Mouse (Mus musculus): Measurements from ENCODE around the gene Aunip.
A peak's percentile ranks its signal among the peaks of the same experiment; 100 is the strongest.

The Aunip gene

DNA sequence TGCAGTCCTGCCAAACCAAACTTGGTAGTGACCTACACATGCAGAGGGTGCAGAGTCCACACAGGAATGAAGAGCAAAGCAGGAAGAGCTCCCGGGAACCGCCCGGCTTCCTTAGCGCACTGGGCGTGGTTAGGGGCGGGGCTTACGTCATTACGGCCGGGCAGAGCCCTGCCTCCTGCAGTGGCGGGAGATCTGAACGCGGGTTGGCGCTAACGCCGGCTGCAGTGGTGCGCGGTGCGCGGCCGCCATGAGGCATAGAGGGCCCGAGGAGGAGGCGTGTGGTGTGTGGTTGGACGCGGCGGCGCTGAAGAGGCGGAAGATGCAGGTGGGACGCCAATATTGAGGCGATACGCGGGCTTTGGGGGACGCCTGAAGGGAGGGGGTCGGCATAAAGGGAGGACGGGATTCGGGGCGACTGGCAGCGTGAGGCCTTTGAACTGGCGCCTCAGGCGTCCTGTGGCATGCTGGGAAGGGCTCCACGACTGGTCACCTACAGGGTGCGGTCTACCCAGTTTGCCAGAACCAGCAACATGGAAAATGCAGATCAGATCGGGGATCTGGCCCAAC lies at the start of gene Aunip:
TSS of gene Aunip (plus strand) at position 155 of the 567 bp plus-strand sequence.
- DNase-seq: peak; percentile 88

DNA sequence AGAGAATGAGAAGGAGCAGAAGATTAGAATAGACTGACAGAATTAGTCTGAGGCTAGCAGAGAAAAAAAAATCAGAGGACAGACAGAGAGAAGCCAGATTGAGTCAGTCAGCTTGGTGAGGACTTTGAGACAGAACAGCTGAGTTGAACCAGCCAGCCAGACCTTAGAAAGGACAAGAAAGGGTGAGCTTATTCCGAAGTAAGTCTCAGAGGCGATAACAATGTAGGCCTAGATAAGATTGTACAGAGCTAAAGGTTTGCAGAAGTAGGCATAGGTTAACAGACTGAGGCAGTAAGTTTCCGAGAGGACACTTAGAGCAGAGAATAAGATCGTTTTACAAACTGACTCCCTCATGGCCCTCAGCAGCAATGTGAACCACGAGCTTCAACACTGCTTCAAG lies 49.5 kb upstream of the Aunip start:
- DNase-seq: no peak

DNA sequence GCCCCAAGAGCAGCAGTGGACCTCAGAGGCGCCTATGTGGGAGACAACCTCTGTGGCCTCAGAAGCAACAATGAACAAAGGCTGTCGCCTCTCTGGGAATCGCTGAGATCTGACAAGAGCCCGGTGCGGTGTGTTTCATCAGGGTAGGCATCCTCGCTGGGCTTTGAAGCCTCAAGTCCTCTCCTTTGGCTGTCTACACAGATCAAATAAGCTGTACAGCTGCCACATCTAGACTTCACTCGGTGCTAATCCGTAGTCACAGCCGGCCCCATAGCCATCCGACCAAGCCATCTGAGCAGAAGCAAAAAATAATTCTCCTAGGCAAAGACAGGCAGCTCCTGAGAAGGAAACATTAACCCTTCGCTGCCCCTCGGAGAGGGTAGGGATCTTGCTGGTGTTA lies 45.0 kb upstream of the Aunip start:
- no peak for DNase-seq

DNA sequence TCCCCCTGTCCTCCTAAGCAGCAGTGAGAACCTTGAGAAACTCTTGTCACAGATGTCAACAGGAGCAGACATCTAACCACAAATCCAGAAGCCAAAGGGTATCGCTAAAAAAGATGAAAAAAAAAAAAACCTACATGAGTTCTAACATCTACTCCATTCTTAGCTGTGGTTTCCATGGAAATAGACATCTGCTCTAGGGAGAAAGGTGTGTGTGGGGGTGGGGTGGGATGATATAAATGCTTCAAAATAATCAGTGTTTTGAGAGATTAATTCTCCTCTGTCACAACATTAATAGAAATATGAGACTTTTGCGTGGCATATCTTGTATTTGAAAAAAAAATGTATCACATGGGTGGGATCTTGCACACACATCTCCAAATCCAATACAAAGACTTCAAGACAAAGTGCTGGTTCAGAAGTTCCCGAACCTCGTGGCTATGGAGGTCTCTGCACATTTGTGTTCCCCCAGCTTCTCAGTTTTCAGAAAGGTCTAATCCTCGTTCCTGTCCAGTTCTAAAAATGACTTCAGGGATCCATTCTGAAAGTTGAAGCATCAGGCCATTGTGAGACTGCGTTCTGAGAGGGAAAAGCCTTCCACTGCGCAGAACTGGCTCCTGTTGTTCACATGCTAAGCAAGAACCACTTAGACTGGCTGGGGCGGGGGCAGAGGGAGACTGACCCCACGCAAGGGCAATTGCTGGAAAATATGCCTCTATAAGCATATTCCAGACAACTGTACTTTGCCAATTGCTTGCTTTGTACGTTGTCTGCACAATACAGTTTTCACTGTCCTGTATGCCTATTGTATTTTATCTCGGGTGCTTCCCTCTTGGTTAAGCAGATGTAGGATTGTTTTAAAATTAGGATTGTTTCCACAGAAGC lies 44.2 kb upstream of the Aunip start:
- DNase-seq: no peak

DNA sequence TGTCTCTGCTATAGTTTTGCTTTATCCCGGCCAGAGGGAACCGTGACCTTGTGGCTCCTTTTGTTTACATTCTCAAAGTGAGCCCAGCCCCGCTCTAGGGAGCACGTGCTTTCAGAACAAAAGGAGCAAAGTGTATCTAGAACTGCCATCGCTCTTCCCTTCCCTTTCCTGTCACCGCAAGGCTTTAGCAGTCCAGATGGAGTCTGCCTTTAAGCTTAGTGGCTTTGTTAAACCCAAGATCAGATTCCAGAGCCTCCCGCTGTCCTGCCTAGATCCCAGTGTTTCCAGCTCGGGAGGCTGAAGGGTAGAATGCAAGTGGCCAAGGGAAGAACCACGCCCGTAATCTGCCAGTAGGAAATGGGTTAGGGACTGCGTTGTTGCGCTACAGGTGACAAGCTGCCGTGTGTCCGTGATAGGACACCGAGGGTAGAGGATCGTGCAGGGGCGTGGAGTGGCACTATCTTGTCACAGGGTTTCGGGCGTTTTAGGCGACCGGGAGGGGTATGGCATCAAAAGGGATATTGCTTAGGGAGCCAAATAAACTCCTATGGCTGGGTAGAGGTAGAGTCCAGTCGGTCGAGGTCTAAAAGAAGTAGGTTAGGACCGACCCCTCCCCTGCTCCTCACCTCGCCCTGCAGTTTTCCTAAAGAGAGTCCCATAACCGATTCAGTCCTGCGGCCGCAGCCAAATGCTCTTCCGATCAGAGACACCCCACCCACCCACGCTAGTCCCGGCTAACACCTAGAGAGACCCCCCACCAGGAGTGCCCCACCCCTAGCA lies 43.2 kb upstream of the Aunip start:
- no peak for DNase-seq

DNA sequence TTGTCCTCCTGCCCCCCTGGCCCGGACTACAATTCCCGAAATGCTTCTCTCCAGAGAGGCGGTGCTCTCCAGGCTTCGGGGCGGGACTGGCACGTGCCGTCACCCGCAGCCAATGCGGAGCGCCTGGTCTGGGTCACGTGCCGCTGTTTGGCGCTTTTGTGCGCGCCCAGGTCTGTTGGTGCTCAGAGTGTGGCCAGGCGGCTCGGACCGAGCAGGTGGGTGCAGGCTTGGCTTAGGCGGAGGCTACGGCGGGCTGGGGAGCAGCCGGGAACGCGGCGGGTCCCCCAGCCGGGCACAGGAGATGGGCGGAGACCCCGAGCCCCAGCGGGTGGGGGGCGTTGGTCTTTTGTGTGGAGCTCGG lies 42.6 kb upstream of the Aunip start, which contains the start of gene Stmn1:
TSS of gene Stmn1 (plus strand) at position 106 of the 361 bp plus-strand sequence.
- DNase-seq: peak; percentile 93

DNA sequence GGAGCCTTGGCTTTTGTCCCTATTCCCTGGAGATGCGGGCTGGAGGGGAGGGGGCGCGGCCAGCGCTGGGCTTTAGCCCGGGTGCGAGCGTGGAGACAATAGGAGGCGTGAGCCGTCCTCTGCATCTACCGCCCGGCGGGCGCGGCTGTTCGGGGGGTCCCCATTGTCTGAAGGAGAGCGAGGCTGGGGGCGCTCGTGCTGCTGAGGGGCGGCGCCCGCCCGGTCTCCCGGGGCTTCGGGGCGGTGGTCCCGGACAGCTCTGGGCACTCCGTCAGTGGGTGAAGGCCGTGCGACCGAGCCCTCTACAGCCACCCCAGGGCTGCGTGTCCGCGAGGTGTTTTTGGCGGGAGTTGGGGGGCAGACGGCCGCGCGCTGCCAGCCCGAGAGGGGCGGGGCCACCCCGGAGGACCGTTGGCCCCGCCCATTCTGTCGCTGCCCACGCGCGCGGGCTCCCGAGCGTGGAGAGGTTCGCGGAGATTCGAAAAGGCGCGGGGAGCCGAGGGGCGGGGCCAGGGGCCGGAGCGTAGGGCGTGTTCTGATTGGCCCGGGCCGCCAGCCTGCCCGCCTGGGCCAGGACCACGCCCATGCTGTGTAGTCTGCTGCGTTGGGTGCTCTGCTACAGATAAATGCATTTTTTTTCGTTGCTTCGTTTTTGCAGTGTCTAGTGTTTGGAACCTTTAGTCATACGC lies 42.1 kb upstream of the Aunip start:
- peak; percentile 93 for DNase-seq

DNA sequence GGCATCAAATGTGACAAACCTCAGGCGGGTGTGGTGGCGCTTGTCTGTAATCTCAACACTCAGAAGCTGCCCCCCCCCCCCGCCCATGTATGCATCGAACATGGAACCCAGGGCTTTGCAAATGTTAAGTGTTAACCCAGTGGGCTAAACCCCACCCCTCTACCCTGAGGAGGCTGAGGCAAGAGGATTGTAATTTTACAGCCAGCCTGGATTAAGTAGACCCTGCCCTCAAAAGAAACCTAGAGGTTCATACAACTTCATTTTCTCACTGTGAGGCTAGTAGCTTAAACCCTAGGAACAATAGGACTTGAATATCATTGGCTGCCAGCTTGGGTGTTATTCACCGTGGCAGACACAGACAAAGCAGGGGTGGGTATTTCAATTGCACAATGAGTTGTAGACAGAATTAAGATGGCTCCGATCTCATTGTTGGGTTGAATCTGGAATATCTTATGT lies 41.4 kb upstream of the Aunip start:
- DNase-seq: no peak

DNA sequence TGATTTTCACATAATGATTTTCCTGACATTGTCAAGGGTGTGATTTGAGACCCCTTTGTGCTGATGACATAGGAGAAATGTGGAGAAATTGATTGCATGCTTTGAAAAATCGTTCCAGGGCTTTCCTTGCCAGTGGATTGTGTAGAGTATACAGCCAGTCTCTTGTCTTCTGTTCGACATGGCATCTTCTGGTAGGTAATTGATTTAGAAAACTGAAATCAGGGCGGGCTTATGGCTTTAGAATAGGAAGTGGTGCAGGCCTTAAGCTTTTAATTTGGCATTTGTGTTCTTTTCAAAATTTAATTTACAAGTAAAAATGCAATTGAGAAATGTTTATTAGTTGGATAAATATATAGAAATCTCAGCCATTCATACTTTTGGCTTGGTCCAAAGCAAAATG lies 40.8 kb upstream of the Aunip start:
- no peak for DNase-seq

DNA sequence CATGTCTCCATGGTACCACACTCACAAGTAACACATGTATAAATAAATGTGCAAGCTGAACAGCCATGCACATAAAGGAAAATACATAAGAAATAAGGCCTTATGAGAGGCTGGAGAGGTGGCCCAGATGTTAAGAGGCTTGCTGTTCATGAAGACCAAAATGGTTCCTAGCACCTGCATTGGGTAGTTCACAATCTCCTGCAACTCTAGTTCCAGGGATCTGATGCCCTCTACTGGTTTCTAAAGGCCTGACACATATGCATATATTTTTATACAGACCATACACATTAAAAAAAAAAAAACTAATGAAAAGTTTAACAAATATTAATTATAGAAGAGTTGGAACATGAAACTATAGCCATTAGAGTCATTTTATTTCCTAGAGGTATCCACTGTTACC lies 39.3 kb upstream of the Aunip start:
- DNase-seq: no peak

DNA sequence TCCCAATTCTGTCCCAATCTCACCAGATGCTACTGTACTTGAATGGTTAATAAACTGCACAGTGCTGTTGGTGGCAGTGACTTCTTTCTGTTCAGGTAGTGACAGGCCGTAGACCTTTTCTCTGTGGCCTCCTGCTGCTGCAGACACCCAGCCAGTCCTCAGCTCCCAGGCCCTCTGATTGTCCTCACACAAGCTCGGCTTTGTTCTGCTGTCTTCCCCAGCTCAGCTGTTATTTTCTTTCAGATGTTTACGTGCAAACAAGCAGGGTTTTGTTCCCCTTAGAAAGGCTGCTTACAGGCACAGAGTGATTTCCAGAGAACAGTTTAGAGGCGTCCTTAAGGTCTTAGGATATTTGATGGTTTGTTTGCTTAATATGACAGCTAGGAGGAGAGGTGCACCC lies 37.0 kb upstream of the Aunip start:
- DNase-seq: no peak

DNA sequence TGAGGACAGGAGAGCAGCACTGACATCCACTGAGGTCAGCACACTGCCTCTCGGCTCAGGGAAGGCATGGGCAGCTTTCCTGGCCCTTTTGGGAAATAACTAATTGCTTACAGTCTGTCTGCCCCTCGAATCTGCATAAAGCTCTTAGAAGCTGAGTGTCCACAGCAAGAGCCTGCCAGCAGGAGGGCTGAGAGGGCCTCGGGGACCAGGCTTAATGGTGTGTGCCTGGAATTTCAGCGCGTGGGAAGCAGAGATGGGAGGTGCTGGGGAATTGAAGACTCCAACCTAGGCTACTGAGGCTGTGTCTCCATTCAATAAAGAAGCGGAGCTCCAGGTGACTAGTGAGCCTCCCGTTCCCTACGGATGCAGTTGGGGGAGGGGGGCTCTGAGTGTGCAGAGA lies 36.6 kb upstream of the Aunip start:
- DNase-seq: no peak

DNA sequence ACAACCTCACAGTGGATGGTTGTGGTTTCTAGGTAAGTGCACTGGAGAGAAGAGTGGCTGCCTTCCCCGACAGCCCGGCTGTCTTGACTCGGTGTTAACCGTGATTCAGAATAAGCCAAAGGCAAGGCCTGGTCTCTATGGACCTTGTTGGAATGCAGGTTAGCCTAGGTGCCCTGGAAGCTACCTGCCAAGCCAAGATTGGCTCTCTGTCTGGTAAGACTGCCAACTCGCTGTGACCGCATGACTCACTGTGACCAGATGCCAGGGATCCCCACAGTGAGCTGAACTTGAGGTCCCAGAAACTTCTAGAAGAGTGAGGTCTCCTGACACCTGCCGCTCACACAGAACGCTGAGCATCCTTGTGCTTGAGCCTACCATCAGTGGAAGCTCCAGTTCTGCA lies 33.9 kb upstream of the Aunip start:
- DNase-seq: no peak

DNA sequence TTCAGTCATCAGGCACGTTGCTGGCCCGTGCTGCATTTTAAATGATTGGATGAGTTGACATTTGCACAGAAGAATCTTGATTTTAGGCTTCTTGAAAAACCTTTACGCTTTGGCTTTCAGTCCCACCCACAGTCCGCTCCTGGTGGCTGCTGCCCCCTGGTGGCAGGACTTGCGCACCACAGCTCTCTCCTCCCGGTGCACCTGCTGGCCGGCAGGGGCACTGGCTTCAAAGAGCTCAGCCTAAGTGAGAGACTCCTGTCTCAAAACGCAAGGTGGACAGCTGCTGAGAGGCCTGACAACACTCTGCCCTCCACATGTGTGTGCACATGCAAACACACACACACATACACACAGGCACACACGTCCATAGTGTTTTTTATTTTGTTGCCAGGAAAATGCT lies 32.8 kb upstream of the Aunip start:
- peak; percentile 92 for DNase-seq

DNA sequence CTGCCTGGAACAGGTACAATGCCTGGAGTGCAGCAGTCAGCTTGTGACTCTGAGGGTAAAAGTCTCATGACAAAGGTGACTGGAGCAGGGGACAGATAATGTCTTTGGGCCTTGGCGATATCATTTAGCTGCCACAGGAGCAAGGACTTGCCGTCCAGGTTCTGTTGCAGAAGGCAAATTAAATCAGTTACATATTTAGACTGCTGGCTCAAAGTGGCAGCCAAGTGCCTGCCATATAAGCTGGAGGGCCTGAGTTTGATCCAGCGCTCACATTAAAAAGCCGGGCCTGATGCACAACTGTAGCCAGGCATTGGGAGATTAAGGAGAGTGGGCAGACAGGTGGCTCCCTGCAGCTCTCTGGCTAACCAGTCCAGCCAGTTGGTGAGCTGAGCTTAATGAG lies 31.0 kb upstream of the Aunip start:
- DNase-seq: no peak

DNA sequence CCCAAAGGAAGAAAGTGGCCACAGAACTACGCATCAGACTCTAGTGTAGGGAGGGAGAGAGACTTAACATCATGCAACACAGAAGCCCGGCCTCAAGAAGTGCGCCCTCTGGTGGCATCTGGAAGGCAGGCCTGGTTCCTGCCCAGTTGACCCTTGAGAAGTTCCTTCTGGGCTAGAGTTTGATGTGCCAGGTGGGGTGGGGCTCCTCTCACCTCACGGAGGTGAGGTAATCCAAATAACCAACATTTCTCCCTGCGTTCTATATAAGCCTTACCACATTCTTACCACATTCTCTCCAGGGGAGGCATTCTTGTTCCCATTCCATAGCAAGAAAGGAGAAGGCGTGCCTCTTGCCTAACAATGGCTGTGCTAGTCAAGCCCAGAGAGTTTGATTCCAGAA lies 29.9 kb upstream of the Aunip start:
- peak; percentile 83 for DNase-seq

DNA sequence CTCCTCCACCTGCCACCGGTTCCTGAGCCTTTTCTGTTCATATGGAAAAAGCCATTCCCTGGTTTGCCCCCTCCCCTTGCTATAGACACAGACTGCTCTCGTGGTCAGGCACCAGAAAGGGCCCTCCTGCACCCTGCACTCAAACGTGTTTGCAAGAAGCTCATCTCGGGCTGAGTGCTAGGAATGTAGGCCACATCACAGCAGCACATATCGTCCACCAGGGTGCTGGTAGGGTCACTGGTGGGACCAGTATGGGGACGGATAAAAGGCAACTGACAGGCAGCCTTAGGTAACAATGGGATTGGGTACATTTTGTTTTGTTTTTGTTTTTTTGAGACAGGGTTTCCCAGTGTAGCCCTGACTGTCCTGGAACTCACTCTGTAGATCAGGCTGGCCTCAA lies 29.5 kb upstream of the Aunip start:
- DNase-seq: no peak

DNA sequence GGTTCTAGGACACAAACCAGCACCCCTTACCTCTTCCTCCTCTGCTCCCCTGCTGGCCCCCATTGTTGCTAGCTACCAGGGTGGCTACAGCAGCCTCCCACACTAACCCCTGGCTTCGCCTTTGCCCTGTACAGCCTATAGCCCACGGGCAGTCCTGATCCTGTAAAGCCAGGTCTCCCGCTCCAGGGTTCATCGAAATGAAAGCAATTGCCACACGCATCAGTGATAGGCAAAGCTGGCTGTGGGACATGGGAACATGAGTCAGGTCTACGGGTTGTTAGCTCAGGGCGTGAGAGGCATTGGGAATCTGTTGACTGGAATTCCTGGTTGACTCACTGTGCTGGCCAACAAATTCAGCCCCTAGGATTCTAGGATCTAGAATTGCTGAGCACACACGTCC lies 28.4 kb upstream of the Aunip start:
- no peak for DNase-seq

DNA sequence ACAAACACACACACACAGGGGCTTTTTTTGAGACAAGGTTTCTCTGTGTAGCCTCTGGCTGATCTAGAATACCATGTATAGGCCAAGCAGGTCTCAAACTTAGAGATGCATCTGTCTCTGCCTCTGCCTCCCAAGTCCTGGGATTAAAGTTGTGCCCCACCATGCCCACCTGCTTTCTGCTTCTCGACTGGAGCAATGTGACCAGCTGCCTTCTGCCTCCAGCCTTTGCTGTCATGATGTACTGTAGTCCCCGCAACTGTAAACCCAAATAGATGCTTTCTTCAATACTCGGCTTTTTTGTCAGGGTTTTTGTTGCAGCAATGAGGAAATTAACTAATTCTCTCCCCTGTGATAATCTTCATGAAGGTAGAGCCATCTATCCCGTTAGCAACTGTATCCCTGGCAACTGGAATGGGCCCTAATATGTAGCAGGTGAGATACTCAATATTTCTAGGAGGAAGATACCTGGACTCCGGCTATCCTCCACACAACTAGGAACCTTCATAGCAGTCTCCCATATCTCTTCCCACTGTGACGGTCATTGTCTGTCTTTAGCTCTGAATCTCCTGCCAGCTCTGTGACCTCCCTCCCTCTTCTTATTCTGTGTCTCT lies 27.6 kb upstream of the Aunip start:
- no peak for DNase-seq

DNA sequence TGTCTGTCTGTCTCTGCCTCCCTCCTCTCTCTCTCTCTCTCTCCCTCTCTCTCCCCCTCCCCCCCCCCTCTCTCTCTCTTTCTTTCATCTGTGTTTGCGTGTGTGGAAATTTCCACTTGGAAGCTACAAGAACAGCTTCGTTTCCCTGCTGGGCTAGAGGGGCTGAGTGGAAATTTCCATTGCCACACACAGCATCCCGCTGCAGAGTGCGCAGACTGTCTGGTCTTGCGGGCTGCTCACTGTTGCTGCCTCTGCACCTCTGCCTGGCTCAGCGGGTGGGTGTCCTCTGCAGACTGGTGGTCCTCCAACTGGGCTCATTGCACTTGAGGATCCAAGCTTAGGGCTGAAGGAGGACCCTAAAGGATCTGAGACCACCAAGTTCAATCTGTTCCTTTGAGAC lies 27.1 kb upstream of the Aunip start:
- peak; percentile 50 for DNase-seq

DNA sequence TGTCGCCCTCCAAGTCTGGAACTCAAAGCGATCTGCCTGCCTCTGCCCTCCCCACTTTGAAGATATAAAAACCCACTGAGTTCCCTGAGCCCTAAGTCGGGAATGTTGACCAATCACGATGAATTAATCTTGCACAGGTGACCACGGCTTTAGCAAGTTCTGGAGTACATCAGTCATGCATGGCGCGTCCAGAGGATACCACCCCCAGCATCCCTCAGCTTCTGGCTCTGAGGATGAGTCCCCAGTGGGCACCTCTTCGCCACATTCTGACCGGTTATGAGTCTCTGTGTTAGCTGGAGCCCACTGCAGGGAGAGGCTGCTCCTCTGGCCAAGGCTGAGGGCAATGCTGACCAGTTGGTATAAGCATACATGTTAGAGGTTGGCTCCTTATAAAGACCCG lies 26.6 kb upstream of the Aunip start:
- no peak for DNase-seq

DNA sequence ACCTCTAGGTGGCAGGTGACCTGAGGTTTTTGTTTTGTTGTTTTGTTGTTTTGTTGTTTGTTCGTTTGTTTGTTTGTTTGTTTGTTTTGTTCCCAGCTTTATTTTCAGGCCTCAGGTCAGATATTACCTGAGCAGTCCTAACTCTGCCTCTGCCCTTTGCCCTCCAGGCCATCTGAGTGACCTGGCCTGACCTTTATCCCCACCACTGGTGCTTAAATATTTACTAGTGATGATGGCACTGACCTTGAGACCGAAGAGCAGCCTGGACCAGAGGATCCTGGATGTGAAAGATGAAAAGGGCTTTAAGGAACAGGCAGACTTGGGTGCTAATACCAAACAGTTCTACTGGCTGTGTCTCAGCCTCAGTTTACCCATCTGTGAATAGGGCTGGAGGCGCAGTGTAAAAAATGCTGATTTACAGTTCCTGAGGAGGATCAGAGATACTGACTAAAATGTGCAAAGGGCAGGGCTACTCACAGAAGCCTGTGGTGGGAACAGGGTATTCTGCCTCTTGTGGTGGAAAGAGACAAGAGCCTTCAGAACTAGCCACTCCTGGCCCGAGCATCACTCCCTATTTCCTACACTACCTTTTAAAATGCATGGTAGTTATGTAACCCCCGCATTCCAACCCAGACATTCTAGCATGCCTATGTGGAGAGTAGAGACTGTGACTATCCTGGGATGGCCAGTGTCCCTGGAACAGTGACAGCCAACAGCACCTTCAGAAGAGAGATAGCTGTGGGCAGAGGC lies 25.5 kb upstream of the Aunip start:
- DNase-seq: peak; percentile 62

Measured in kidney, adult 18-20 months (tissue).